Mouse (Mus musculus) midbrain, embryonic 16.5 days (tissue): ENCODE data around the gene A4galt. TPM values are rescaled to one million over a fixed set of nuclear protein-coding genes. Genes with fewer than 3 reads are reported as not detected.

Experiments used
- ATAC-seq: fragments of 200-750 bp; cut with Nextera tagmentation; 2 replicates; pipeline ENCODE4 v1.8.0; 2017; ENCODE audit warnings: moderate TSS enrichment
- H3K27ac ChIP-seq: fragments of 300-500 bp; sonication (generic); 2 replicates; pipeline ENCODE4 v1.5.1; 2014; ENCODE audit warnings: mild to moderate bottlenecking, low read length, mixed read lengths
- H3K27me3 ChIP-seq: fragments of 300-500 bp; sonication (generic); 2 replicates; pipeline ENCODE4 v1.6.1; 2014; ENCODE audit warnings: low read depth, low read length, mixed read lengths; ENCODE audit not compliant: control insufficient read depth, insufficient read depth
- H3K36me3 ChIP-seq: fragments of 300-500 bp; sonication (generic); 2 replicates; pipeline ENCODE4 v1.6.1; 2014; ENCODE audit warnings: mild to moderate bottlenecking, low read length, moderate library complexity, mixed read lengths; ENCODE audit not compliant: control insufficient read depth, insufficient read depth
- H3K4me1 ChIP-seq: fragments of 300-500 bp; sonication (generic); 2 replicates; pipeline ENCODE4 v1.6.1; 2014; ENCODE audit warnings: mild to moderate bottlenecking, low read length, mixed read lengths; ENCODE audit not compliant: control insufficient read depth, insufficient read depth
- H3K4me2 ChIP-seq: fragments of 300-500 bp; sonication (generic); 2 replicates; pipeline ENCODE4 v1.6.1; 2014; ENCODE audit warnings: mild to moderate bottlenecking, low read length, mixed read lengths
- H3K4me3 ChIP-seq: fragments of 300-500 bp; sonication (generic); 2 replicates; pipeline ENCODE4 v1.5.1; 2014; ENCODE audit warnings: low read depth, mild to moderate bottlenecking, low read length, moderate library complexity, mixed read lengths
- H3K9ac ChIP-seq: fragments of 300-500 bp; sonication (generic); 2 replicates; pipeline ENCODE4 v1.6.1; 2014; ENCODE audit warnings: low read depth, low read length, mixed read lengths
- H3K9me3 ChIP-seq: fragments of 300-500 bp; sonication (generic); replicated peaks from 2 replicates; pipeline ENCODE4 v1.6.1; 2014; ENCODE audit warnings: mild to moderate bottlenecking, low read length, mixed read lengths; ENCODE audit not compliant: control insufficient read depth, poor library complexity, severe bottlenecking
- WGBS: fragments of 180-500 bp; shearing (Covaris S2); extraction: QIAGEN DNeasy Blood & Tissue Kit; methylation state at CpG from one replicate; pipeline ENCODE4 v1.1.7; 2014; 5-methylcytosine and 5-hydroxymethylcytosine counted together
- polyA plus RNA-seq: library from polyadenylated mRNA; unstranded; fragments of >200 nt; fragmentation: Nextera tagmentation; extraction: Ambion mirVana; gene quantifications from 2 replicates; pipeline ENCODE4 v1.2.1, GENCODE M21; 2015

Gene A4galt
- polyA plus RNA-seq, 1 experiment from 2014 or later = 2.4 TPM

DNA sequence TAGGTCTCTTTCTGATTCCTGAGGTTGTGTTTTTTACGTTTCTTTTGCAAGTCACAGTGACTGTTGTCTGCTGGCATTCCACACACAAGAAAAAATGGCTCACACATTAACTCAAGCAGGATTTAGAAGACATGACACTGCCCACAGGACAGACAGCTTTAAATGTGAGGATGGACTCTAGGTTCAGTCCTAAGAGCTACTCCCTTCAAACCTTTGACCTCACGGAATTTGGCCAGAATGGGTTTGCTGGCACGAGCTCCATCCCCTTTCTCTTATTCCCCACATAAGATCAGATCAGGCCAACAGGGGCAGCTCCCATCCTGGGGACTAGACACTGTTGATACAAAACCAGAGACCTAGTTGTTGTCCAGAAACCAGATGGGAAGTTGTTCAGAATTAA lies 10.1 kb downstream of the A4galt start:
- H3K36me3 ChIP-seq = no peaks in the 10 kb centered on the region

DNA sequence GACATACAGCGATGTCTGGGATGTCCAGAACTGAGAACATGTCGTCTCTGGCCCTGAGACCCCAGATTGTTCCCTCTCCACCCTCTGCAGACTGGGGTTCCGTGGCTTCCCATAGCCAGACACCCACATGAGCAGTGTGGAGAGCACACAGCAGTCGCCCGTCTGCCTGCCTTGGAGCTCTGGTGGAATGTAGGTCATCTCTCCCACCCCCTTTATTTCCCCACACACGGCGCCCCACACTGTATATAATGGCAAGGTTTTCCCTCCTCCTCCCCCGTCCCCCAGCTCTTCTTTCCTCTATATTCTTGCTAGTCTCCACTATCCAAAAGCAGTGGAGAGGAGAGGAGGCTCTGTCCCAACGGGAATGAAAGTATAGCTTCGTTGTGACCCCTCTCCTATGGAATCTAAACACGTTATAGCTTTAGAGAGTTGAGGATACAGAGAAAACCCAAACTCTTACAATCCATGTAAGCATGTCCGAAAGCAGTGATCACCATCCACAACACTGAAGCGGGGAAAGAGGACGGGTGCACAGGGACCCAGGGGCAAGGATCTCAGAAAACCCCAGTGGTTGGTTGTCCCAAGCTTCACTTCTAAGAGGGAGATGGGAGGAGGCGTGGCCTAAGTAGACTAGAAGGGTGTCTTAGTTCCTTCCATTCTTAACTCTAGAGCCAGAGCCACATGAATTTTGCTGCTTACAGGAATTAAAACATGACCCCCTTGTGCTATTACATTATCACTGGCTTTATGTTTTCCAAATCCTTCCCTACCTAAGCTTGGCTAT lies 13.9 kb downstream of the A4galt start:
- H3K36me3 ChIP-seq = no peaks in the 10 kb centered on the region
- no peak overlapping the region for H3K9ac ChIP-seq
- no peak overlapping the region for H3K27ac ChIP-seq
- no peak for ATAC-seq
- 70% methylated on average over 15 of the region's 15 CpGs for WGBS
- no peak overlapping the region for H3K4me2 ChIP-seq
- H3K4me1 ChIP-seq = no peaks in the 10 kb centered on the region
- H3K9me3 ChIP-seq = no peaks in the 10 kb centered on the region
- no peak overlapping the region for H3K4me3 ChIP-seq
- no peaks in the 10 kb centered on the region for H3K27me3 ChIP-seq

More for the DNA sequence above, 10.1 kb downstream of the A4galt start:
- no peak overlapping the region for H3K27ac ChIP-seq
- no peaks in the 10 kb centered on the region for H3K4me1 ChIP-seq
- no peak overlapping the region for H3K9ac ChIP-seq
- no peak for ATAC-seq
- WGBS = 90% methylated on average over 3 of the region's 3 CpGs
- H3K27me3 ChIP-seq = no peaks in the 10 kb centered on the region
- no peak overlapping the region for H3K4me3 ChIP-seq
- no peaks in the 10 kb centered on the region for H3K9me3 ChIP-seq
- no peak overlapping the region for H3K4me2 ChIP-seq

DNA sequence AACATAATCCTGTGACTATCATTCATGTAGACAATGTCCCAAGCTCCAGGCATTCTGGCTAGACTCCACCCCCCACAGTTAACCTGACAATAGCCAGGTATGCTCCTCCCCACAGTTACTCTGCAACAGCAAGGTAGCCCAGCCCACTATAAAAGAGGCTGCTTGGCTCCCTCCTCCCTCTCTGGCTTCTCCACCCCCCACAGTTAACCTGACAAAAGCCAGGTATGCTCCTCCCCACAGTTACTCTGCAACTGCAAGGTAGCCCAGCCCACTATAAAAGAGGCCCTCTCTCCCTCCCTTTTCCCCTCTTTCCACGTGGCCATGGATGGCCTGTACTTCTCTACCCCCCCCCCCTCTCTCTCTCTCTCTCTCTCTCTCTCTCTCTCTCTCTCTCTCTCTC lies 14.8 kb downstream of the A4galt start:
- H3K27ac ChIP-seq = no peak overlapping the region
- no peak overlapping the region for H3K4me3 ChIP-seq
- no peaks in the 10 kb centered on the region for H3K27me3 ChIP-seq
- no CpG with 5 or more reads among the region's 1 CpGs for WGBS
- no peaks in the 10 kb centered on the region for H3K9me3 ChIP-seq
- no peaks in the 10 kb centered on the region for H3K4me1 ChIP-seq
- H3K36me3 ChIP-seq = no peaks in the 10 kb centered on the region
- no peak for ATAC-seq
- H3K4me2 ChIP-seq = no peak overlapping the region
- no peak overlapping the region for H3K9ac ChIP-seq

DNA sequence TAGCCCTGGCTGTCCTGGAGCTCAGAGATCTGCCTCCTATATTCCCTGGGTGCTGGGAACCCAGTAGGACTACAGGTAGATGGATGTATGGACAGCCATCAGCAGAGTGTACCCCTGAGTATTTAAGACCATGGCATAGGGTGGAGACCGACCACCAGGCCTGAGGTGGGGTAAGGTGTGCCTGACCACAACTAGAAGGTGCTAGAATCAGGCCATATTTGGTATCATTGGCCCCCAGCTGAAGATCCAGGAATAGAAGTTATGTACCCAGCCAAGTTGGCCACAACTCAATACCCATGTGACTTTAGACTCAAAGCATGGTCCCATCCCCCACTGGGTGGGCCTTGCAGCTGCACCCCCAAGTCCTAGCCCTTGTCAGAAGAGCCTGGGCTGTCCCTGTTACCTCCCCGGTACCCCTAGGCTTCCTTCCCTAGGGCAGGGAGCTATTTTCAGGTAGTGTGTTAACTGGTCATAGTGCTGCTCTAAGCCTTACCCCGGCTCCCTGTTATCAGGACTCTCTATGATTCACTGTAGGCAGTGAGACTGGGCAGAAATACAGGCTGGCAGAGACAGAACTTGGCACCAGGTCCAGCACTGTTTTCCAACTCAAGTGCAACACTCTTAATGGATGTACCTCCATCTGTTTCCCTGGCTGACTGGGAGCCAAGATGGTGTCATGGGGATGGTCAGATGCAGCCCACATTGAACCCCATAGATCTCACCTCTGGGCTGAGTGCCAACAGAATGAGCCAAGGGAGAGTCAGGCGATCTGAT lies 18.2 kb downstream of the A4galt start:
- no peak overlapping the region for H3K27ac ChIP-seq
- H3K9me3 ChIP-seq = no peaks in the 10 kb centered on the region
- no peak overlapping the region for H3K4me3 ChIP-seq
- ATAC-seq = no peak
- H3K4me1 ChIP-seq = no peaks in the 10 kb centered on the region
- no peak overlapping the region for H3K9ac ChIP-seq
- no peaks in the 10 kb centered on the region for H3K27me3 ChIP-seq
- 87% methylated on average over 4 of the region's 4 CpGs for WGBS
- H3K36me3 ChIP-seq = no peaks in the 10 kb centered on the region
- no peak overlapping the region for H3K4me2 ChIP-seq

DNA sequence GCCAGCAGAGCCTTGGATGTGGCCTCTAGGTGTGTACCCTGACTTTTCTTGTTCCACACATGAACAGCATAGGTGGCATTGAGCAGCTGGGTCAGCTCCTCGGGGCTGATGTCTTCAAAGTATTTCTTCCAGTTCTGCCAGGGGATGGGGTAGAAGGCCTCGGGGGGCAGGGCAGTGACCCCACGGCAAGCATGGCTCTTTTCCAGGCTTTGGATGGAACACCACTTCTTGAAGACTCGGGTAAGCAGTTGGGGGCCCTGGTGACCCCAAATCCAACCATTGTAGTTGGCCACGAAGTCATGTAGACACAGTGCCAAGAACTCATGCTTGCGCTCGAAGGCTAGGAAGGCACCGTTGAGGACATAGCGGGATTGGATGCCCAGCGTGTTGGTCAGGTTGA lies 24.0 kb downstream of the A4galt start:
- Histone ChIP-seq H3K36me3 (no peaks in the 10 kb centered on the region), H3K9me3 (no peaks in the 10 kb centered on the region), H3K9ac (no peak overlapping the region), H3K4me1 (peaks cover 6% of the 10 kb centered on the region), H3K27me3 (no peaks in the 10 kb centered on the region), H3K4me3 (no peak overlapping the region), H3K4me2 (no peak overlapping the region), H3K27ac (no peak overlapping the region)
- ATAC-seq = no peak
- WGBS = 92% methylated on average over 10 of the region's 10 CpGs

DNA sequence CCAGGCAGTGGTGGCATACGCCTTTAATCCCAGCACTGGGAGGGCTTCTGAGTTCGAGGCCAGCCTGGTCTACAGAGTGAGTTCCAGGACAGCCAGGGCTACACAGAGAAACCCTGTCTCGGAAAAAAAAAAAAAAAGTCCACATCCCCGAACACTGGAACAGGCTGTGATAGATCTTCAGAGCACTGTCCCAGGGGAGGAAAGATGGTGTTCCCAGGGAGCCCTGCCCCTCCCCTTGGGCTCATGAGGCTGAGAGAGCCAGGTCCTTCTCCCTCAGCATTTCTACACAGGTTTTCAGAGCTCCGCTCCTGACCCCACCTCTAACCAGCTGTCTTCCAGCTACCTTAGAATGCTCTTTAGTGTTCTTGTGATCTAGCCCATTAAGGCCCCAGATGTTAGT lies 24.7 kb downstream of the A4galt start:
- H3K9ac ChIP-seq = no peak overlapping the region
- no peak overlapping the region for H3K4me3 ChIP-seq
- H3K27me3 ChIP-seq = no peaks in the 10 kb centered on the region
- 93% methylated on average over 5 of the region's 5 CpGs for WGBS
- H3K27ac ChIP-seq = no peak overlapping the region
- no peaks in the 10 kb centered on the region for H3K9me3 ChIP-seq
- ATAC-seq = no peak
- H3K4me1 ChIP-seq = peaks cover 6% of the 10 kb centered on the region
- no peaks in the 10 kb centered on the region for H3K36me3 ChIP-seq
- H3K4me2 ChIP-seq = no peak overlapping the region

DNA sequence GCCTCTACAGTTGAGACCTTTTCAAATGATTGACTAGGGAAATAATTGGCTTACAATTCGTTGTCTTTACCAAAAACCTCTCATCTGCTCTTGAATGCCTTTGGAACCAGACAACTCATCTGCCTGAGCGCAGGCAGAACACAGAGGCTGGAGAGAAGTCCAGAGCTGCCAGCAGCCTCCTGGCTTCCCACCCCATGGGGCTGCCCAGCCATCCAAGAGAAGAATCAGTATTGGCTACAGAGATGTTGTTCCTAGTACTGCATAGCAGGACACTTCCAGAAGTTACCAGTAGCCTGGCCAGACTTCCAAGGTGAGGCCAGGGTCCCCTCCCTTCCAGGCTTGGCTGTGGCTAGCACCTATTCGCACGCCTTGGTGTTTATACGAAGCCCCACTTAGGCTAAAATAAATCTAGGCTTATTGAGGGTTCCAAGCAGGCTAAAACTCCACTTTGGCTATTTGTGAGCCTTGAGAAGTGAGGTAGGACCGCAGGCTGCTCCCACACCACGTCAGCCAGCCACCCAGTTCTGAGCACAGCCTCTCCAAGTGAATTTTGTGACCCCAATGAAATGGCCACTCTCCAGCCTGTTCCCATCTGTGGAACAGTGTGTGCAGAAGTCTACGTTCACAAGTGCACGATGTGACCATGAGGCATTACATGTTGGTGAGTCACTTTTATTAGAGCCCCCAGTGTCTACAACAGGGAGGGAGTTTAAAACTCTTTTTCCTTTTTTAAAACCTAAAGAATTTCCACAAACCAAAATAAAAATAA lies 25.3 kb downstream of the A4galt start:
- H3K4me3 ChIP-seq = no peak overlapping the region
- no peaks in the 10 kb centered on the region for H3K27me3 ChIP-seq
- H3K27ac ChIP-seq = no peak overlapping the region
- no peaks in the 10 kb centered on the region for H3K36me3 ChIP-seq
- 85% methylated on average over 9 of the region's 9 CpGs for WGBS
- H3K4me2 ChIP-seq = no peak overlapping the region
- no peak for ATAC-seq
- no peaks in the 10 kb centered on the region for H3K9me3 ChIP-seq
- H3K4me1 ChIP-seq = peaks cover 6% of the 10 kb centered on the region
- H3K9ac ChIP-seq = no peak overlapping the region

DNA sequence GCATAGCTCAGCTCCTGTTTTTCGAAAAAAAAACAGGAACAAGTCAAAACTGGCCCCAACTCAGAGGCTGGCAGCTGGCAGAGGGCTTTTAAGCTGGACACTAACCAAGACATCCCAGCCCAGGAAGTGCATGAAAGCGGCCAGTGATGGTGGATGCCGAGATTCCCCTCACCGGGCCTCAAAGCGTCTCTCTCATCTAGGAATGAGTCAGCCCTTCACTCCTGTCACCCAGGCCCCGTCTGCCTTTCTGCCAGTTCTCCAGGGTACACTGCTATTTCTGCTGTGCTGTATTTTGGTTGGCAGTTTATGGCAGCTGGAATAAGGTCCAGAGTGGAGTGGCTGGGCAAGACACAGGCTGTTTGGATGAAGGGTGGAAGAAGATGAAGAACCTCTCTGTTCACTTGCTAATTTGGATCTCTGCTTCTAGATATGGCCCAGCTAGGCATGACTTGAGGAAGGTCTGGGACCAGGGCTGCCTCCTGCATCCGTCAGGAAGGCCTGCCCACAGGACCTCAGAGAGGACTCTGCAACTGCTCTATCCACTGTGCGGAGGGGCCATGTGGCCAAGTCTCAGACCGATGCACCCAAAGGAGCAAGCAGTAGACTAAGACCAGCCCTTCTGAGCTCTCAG lies 27.3 kb downstream of the A4galt start:
- Histone ChIP-seq H3K9ac (no peak overlapping the region), H3K4me2 (no peak overlapping the region), H3K4me1 (peaks cover 6% of the 10 kb centered on the region), H3K4me3 (no peak overlapping the region), H3K36me3 (no peaks in the 10 kb centered on the region), H3K27ac (no peak overlapping the region), H3K27me3 (no peaks in the 10 kb centered on the region), H3K9me3 (no peaks in the 10 kb centered on the region; the same call in 1 of the 2 replicates)
- no peak for ATAC-seq
- WGBS = 49% methylated on average over 9 of the region's 9 CpGs
